Mouse (Mus musculus) R1 (cell line): ENCODE data around the gene Egfem1.

Source experiments
- DNase-seq: peaks from one replicate; pipeline ENCODE4 v3.0.0-alpha.2; 2018; ENCODE audit warnings: low read depth, low spot score

The Egfem1 gene

GRCm38 (mm10) chr3:29081952-29082295 is at the start of gene Egfem1:
Gene Egfem1 (plus strand): TSS chr3:29082023.
- peak; percentile 34 for DNase-seq

DNA sequence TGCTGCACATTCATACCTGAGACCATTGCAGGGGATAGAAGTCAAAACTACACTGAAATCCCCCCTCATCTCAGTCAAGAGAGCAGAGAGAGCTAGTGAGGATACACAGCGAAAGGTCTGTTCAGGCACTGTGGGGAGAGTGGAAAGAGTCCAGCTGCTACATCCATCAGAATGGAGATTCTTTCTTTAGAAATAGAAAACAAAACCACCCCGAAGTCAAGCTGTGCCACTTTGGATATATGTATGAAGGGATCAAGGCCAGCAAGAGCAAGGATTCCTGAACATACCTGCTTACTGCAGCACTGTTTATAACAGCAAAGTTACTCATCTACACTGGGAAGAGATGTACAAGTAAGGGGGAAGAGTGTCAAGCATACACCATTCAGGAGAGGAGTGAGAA is 48.7 kb upstream of the Egfem1 start:
- DNase-seq: peak; percentile 68

GRCm38 (mm10) chr3:29036146-29036545 is 45.7 kb upstream of the Egfem1 start:
- DNase-seq: peak; percentile 39

DNA sequence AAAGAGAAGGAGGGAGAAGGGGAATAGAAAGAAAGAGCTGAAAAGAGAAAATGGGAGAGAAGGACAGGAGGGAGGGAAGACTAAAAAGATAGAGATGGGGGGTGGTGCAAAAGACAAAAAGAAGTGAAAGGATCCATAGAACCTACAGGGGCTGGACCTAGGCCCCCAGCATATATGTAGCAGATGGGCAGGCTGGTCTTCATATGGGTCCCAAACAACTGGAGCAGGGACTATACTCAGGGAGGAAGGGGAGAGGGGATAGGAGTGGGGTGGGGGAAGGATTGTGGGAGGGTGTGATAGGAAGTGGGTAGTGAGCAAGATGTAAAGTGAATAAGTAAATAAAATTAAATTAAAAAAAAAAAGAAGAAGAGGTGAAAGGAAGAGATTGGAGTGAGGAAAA is 45.2 kb upstream of the Egfem1 start:
- no peak for DNase-seq

GRCm38 (mm10) chr3:29040064-29040463 is 41.8 kb upstream of the Egfem1 start:
- DNase-seq: no peak

- DNase-seq: no peak
Observed at GRCm38 (mm10) chr3:29046281-29046680, 35.5 kb upstream of the Egfem1 start.

DNA sequence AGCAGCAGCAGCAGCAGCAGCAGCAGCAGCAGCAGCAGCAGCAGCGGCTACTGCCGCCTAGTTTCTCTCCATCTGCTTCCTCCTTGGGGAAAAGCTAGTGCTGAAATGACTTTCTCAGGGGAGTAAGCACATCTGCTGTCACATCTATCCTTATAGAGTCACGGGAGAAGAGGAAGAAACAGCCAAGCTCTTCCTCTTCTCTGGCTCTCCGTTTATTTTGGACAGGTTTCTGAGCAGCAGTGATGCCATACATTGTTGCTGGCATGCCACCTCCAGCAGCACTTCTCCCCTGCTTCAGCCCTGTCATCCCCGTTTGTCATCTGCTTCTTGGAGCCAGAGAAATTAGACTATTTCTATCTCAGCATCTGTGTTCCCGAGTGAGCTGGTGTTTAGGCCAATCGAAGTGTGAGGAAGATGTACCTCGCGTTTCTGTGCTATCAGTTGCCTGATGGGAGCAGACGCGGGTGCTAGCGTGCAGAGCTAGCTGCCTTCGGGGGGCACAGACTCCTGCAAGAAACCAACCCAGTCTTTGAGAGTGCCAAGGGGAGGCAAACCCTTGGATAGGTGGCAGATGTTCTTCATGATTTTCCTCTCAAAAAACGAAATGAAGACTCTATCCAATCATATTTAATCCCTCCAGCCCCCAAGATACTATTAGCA is 34.4 kb upstream of the Egfem1 start:
- DNase-seq: no peak

GRCm38 (mm10) chr3:29063156-29063555 is 18.7 kb upstream of the Egfem1 start:
- DNase-seq: no peak

- no peak for DNase-seq
Observed at GRCm38 (mm10) chr3:29068428-29069098, 13.3 kb upstream of the Egfem1 start.

- DNase-seq: no peak
Observed at GRCm38 (mm10) chr3:29071315-29071714, 10.5 kb upstream of the Egfem1 start.

GRCm38 (mm10) chr3:29081517-29081916 is 306 bp upstream of the Egfem1 start:
- no peak for DNase-seq

DNA sequence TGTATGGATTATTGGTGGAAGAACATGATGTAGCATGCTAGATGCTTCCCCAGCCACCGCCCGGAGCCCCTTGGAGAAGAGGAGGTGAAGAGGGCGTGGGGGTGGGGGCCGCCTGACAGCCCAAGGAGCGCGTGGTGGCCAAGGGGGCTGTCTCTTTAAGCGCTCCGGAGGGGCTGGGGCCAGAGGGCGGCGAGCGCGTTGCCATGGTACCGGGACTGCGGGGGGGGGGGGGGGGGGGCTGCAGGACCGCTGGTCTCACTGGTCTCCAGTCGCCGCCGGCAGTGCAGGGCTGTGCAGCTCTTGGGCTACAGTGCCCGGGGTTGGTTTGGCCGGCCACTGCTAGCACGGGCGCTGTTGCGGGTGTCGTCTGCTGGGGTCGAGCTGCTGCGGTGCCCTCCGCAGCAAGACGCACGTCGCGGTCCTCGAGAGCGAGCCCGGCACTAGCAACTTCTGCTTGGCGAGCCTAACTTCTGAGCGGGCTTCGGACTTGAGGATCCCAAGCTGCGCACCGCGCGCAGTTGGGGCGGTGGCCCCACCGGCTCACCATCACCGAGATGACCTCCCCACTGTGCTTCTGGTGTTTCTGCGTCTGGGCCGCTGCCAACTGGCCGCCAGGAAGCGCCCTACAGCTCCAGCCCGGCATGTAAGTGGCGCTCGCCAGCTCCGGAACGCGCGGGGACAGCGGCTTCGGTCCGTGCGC is 623 bp downstream of the Egfem1 start:
- DNase-seq: peak; percentile 44

DNA sequence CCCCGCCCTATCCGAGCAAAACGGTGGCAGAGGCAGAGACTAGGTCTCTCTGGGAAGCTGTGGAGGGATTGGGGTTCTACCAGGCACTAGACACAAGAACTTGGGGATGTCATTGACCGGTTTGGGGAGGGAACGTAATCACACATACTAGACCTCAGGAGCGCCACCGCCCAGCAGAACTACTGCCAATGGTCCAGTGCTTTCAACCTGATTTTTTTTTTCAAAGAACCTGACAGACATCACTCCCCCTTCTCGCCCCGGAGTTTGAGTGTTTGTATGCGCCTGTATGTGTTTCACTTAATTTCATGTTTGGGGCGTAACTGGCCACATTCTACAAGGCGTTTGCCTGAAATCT is 1.1 kb downstream of the Egfem1 start:
- DNase-seq: no peak

GRCm38 (mm10) chr3:29098467-29098866 is 16.6 kb downstream of the Egfem1 start:
- no peak for DNase-seq

- no peak for DNase-seq
Observed at GRCm38 (mm10) chr3:29106016-29106723, 24.3 kb downstream of the Egfem1 start.

DNA sequence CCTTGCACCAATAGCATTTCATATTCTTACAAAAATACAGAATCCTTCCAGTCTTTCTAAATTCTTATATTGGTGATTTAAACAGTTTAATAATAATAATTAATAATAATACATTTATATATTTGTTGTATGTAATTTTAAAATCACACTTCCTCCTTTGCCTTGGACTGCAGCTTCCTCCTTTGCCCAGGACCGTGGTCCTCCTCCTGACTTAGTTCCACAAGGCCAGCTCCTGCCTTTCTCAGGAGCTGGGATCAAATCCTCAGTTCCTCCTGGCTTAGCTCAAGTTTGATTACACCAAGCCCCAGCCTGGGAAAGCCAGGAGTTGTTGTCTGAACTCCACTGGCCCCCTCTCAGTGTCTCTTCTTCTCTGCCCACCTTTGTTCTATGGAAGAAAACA is 25.3 kb downstream of the Egfem1 start:
- DNase-seq: no peak

- no peak for DNase-seq
Observed at GRCm38 (mm10) chr3:29110321-29110720, 28.5 kb downstream of the Egfem1 start.

GRCm38 (mm10) chr3:29114517-29114916 is 32.7 kb downstream of the Egfem1 start:
- no peak for DNase-seq

DNA sequence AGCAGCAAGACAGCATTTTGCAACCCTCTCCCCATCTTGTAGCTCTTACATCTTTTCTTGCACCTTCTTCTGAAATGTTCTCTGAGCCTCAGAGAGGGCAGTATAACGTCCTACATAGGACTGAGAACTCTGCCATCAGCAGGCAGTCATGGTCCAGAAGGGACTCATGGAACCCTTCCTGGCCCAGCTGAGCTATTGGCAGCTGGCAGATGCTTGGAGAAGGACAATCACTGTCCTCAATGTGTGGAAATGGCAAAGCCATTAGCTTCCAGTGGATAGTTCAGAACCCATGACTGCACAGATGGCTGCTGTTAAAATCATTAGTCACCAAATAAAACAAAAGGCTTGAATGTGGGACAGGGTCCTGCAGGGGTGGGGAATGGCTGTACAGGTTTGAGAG is 35.6 kb downstream of the Egfem1 start:
- DNase-seq: no peak

GRCm38 (mm10) chr3:29122556-29122955 is 40.7 kb downstream of the Egfem1 start:
- no peak for DNase-seq

DNA sequence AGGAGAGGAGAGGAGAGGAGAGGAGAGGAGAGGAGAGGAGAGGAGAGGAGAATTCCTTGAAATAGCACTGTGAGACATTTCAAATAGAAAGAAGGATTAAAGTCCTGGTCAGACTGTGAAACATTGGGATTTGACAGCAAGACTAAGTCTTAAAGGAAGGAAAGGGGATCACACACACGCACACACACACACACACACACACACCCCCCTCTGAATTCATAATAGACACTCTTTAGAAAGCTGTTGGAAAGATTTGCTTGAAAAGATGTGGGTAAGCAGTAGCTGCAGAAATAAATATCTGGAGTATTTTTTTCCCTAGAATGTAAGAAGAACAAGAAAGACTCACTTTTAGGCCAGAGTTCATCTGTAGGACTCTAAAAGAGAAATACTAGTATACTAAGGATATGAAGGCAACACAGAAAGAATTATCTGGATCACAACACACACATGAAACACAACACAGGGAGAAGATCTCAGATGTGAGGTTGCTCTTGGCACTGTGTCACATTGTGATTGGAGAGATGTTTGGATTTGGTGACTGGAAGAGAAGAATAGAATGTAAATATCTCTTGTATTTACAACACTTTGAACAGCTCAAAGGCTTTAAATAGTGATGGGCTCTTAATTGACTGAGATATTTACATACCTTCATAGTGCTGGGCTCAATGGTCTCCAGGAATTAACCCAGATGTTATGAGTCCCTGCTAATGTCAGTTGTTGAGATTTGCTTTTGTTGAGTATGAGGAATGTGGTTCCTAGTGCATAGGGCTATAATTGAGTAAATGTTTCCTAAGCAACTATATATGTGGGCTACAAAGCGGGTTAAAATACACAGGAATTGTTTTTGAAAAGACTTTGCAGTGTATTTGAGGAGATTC is 50.5 kb downstream of the Egfem1 start:
- DNase-seq: no peak
